Mouse (Mus musculus) stomach, embryonic 14.5 days (tissue): ENCODE data around the gene Hsd17b7. TPM values are rescaled to one million over a fixed set of nuclear protein-coding genes. Genes with fewer than 3 reads are reported as not detected.

Experiments used
- ATAC-seq: fragments of 200-750 bp; cut with Nextera tagmentation; 2 replicates; pipeline ENCODE4 v1.8.0; 2017; ENCODE audit warnings: low read depth, moderate TSS enrichment; ENCODE audit not compliant: insufficient number of reproducible peaks, insufficient read depth, low FRiP score
- H3K27ac ChIP-seq: fragments of 300-500 bp; sonication (generic); 2 replicates; pipeline ENCODE4 v1.5.1; 2014; ENCODE audit warnings: mild to moderate bottlenecking, low read length, moderate library complexity, mixed read lengths
- H3K27me3 ChIP-seq: fragments of 300-500 bp; sonication (generic); 2 replicates; pipeline ENCODE4 v1.6.1; 2014; ENCODE audit warnings: low read length, control low read depth, mixed read lengths; ENCODE audit not compliant: control insufficient read depth, insufficient read depth
- H3K36me3 ChIP-seq: fragments of 300-500 bp; sonication (generic); 2 replicates; pipeline ENCODE4 v1.6.1; 2014; ENCODE audit warnings: mild to moderate bottlenecking, control low read depth, low read length, moderate library complexity, mixed read lengths; ENCODE audit not compliant: control insufficient read depth, insufficient read depth
- H3K4me1 ChIP-seq: fragments of 300-500 bp; sonication (generic); 2 replicates; pipeline ENCODE4 v1.6.1; 2014; ENCODE audit warnings: low read length, control low read depth, mixed read lengths; ENCODE audit not compliant: control insufficient read depth, insufficient read depth
- H3K4me2 ChIP-seq: fragments of 300-500 bp; sonication (generic); replicated peaks from 2 replicates; pipeline ENCODE4 v1.6.1; 2014; ENCODE audit warnings: low read depth, low read length, control low read depth
- H3K4me3 ChIP-seq: fragments of 300-500 bp; sonication (generic); 2 replicates; pipeline ENCODE4 v1.5.1; 2014; ENCODE audit warnings: low read depth, low read length, control low read depth
- H3K9ac ChIP-seq: fragments of 300-500 bp; sonication (generic); replicated peaks from 2 replicates; pipeline ENCODE4 v1.6.1; 2014; ENCODE audit warnings: low read depth, mild to moderate bottlenecking, control low read depth, low read length, moderate library complexity, mixed read lengths
- H3K9me3 ChIP-seq: fragments of 300-500 bp; sonication (generic); 2 replicates; pipeline ENCODE4 v1.6.1; 2016; ENCODE audit warnings: low read depth, low read length, control low read depth; ENCODE audit not compliant: control insufficient read depth
- WGBS: fragments of 180-500 bp; shearing (Covaris S2); extraction: QIAGEN DNeasy Blood & Tissue Kit; methylation state at CpG from one replicate; pipeline ENCODE4 v1.1.7; 2014; 5-methylcytosine and 5-hydroxymethylcytosine counted together
- polyA plus RNA-seq: library from polyadenylated mRNA; unstranded; fragments of >200 nt; fragmentation: Nextera tagmentation; extraction: Ambion mirVana; gene quantifications from 2 replicates; pipeline ENCODE4 v1.2.1, GENCODE M21; 2014

Gene Hsd17b7
- polyA plus RNA-seq, 1 experiment from 2014 or later = 19.3 TPM

GRCm38 (mm10) chr1:169931698-169932097 lies 37.3 kb downstream of the Hsd17b7 start:
- no peak for ATAC-seq
- Histone ChIP-seq H3K4me3 (no peak overlapping the region), H3K36me3 (no peaks in the 10 kb centered on the region), H3K4me1 (peaks cover 7% of the 10 kb centered on the region; the same call in 1 of the 2 replicates), H3K27ac (no peak overlapping the region), H3K4me2 (no peak overlapping the region), H3K9me3 (no peaks in the 10 kb centered on the region), H3K9ac (no peak overlapping the region), H3K27me3 (no peaks in the 10 kb centered on the region)
- WGBS = 81% methylated on average over 7 of the region's 7 CpGs

GRCm38 (mm10) chr1:169928454-169928971 lies 40.5 kb downstream of the Hsd17b7 start, which contains the start of gene Ccdc190:
TSS of gene Ccdc190 (plus strand) at chr1:169928648.
- H3K4me1 ChIP-seq = peaks cover 7% of the 10 kb centered on the region; the same call in 1 of the 2 replicates
- 23% methylated on average over 12 of the region's 12 CpGs for WGBS
- H3K27ac ChIP-seq = no peak within 1 kb of the TSS
- peak within 1 kb of the TSS; percentile 29; the same call in 1 of the 2 replicates for H3K4me2 ChIP-seq
- H3K27me3 ChIP-seq = no peaks in the 10 kb centered on the region
- no peak within 1 kb of the TSS for H3K9ac ChIP-seq
- no peaks in the 10 kb centered on the region for H3K36me3 ChIP-seq
- H3K4me3 ChIP-seq = no peak within 1 kb of the TSS
- H3K9me3 ChIP-seq = no peaks in the 10 kb centered on the region
- ATAC-seq = no peak

GRCm38 (mm10) chr1:169927753-169928369 lies 41.2 kb downstream of the Hsd17b7 start:
- no peak overlapping the region for H3K4me3 ChIP-seq
- WGBS = 63% methylated on average over 8 of the region's 8 CpGs
- H3K36me3 ChIP-seq = no peaks in the 10 kb centered on the region
- no peaks in the 10 kb centered on the region for H3K9me3 ChIP-seq
- no peak overlapping the region for H3K9ac ChIP-seq
- no peak overlapping the region; the same call in 1 of the 2 replicates for H3K4me2 ChIP-seq
- peaks cover 7% of the 10 kb centered on the region; the same call in 1 of the 2 replicates for H3K4me1 ChIP-seq
- ATAC-seq = no peak
- no peaks in the 10 kb centered on the region for H3K27me3 ChIP-seq
- H3K27ac ChIP-seq = no peak overlapping the region

- no peaks in the 10 kb centered on the region for H3K27me3 ChIP-seq
- peaks cover 7% of the 10 kb centered on the region; the same call in 1 of the 2 replicates for H3K4me1 ChIP-seq
- H3K4me2 ChIP-seq = no peak overlapping the region
- H3K27ac ChIP-seq = no peak overlapping the region
- no peak overlapping the region for H3K9ac ChIP-seq
- 82% methylated on average over 2 of the region's 2 CpGs for WGBS
- no peak for ATAC-seq
- H3K36me3 ChIP-seq = no peaks in the 10 kb centered on the region
- no peak overlapping the region for H3K4me3 ChIP-seq
- H3K9me3 ChIP-seq = no peaks in the 10 kb centered on the region
Measured at GRCm38 (mm10) chr1:169924567-169924966, 44.5 kb downstream of the Hsd17b7 start.

GRCm38 (mm10) chr1:169921710-169922211 lies 47.3 kb downstream of the Hsd17b7 start:
- peak; percentile 68 for ATAC-seq
- H3K4me2 ChIP-seq = 0 out of 2 replicates have a peak overlapping the region, but pooled peaks have one; percentile 13
- no peak overlapping the region for H3K27ac ChIP-seq
- H3K36me3 ChIP-seq = no peaks in the 10 kb centered on the region
- H3K4me1 ChIP-seq = peaks cover 4% of the 10 kb centered on the region; the same call in 1 of the 2 replicates
- no peaks in the 10 kb centered on the region for H3K9me3 ChIP-seq
- no peaks in the 10 kb centered on the region for H3K27me3 ChIP-seq
- no peak overlapping the region for H3K9ac ChIP-seq
- no peak overlapping the region for H3K4me3 ChIP-seq
- 31% methylated on average over 8 of the region's 8 CpGs for WGBS

- H3K27me3 ChIP-seq = no peaks in the 10 kb centered on the region
- H3K9me3 ChIP-seq = no peaks in the 10 kb centered on the region
- H3K36me3 ChIP-seq = no peaks in the 10 kb centered on the region
- H3K27ac ChIP-seq = no peak overlapping the region
- peaks cover 7% of the 10 kb centered on the region; the same call in 1 of the 2 replicates for H3K4me1 ChIP-seq
- 4% methylated on average over 11 of the region's 11 CpGs for WGBS
- no peak overlapping the region for H3K9ac ChIP-seq
- peak overlapping the region; percentile 27; the same call in 1 of the 2 replicates for H3K4me2 ChIP-seq
- no peak overlapping the region for H3K4me3 ChIP-seq
- peak; percentile 43; the same call in 1 of the 2 replicates for ATAC-seq
Measured at GRCm38 (mm10) chr1:169919211-169919610, 49.8 kb downstream of the Hsd17b7 start.

GRCm38 (mm10) chr1:169917998-169918397 lies 51.0 kb downstream of the Hsd17b7 start:
- ATAC-seq = no peak
- Histone ChIP-seq H3K9me3 (no peaks in the 10 kb centered on the region), H3K4me2 (no peak overlapping the region), H3K27ac (no peak overlapping the region), H3K4me1 (peaks cover 7% of the 10 kb centered on the region; the same call in 1 of the 2 replicates), H3K9ac (no peak overlapping the region), H3K4me3 (no peak overlapping the region), H3K36me3 (no peaks in the 10 kb centered on the region), H3K27me3 (no peaks in the 10 kb centered on the region)
- 24% methylated on average over 4 of the region's 4 CpGs for WGBS

GRCm38 (mm10) chr1:169917115-169917796 lies 51.8 kb downstream of the Hsd17b7 start:
- H3K4me2 ChIP-seq = no peak overlapping the region
- no peak for ATAC-seq
- WGBS = 54% methylated on average over 9 of the region's 9 CpGs
- H3K9ac ChIP-seq = 0 out of 2 replicates have a peak overlapping the region, but pooled peaks have one; percentile 14
- H3K4me3 ChIP-seq = no peak overlapping the region
- no peaks in the 10 kb centered on the region for H3K36me3 ChIP-seq
- H3K27me3 ChIP-seq = no peaks in the 10 kb centered on the region
- H3K27ac ChIP-seq = peak overlapping the region; percentile 48
- H3K4me1 ChIP-seq = peaks cover 7% of the 10 kb centered on the region; the same call in 1 of the 2 replicates
- no peaks in the 10 kb centered on the region for H3K9me3 ChIP-seq
